Mouse (Mus musculus) forebrain, embryonic 14.5 days (tissue): ENCODE measurements around the gene Agtrap. TPM values are rescaled to one million over a fixed set of nuclear protein-coding genes. Genes with fewer than 3 reads are reported as not detected.
"Not testable (repeated sequence)": the region's sequence is repeated elsewhere in the genome, so short reads cannot be mapped to it uniquely, and the experiment has no call there.

Source experiments
- ATAC-seq: fragments of 200-750 bp; cut with Nextera tagmentation; 2 replicates; pipeline ENCODE4 v1.8.0; 2017; ENCODE audit warnings: mild to moderate bottlenecking, moderate library complexity
- DNase-seq: peaks from one replicate; pipeline ENCODE4 v3.0.0-alpha.2; 2015; ENCODE audit warnings: low spot score
- H3K27ac ChIP-seq: fragments of 300-500 bp; sonication (generic); 2 replicates; pipeline ENCODE4 v1.5.1; 2014; ENCODE audit warnings: low read depth, mild to moderate bottlenecking, control low read depth, low read length, moderate library complexity
- H3K27me3 ChIP-seq: fragments of 300-500 bp; sonication (generic); replicated peaks from 2 replicates; pipeline ENCODE4 v1.6.1; 2014; ENCODE audit warnings: low read length, control low read depth, mixed read lengths; ENCODE audit not compliant: control insufficient read depth, insufficient read depth
- H3K36me3 ChIP-seq: fragments of 300-500 bp; sonication (generic); 2 replicates; pipeline ENCODE4 v1.6.1; 2014; ENCODE audit warnings: low read length, control low read depth; ENCODE audit not compliant: control insufficient read depth, insufficient read depth
- H3K4me1 ChIP-seq: fragments of 300-500 bp; sonication (generic); 2 replicates; pipeline ENCODE4 v1.6.1; 2014; ENCODE audit warnings: antibody characterized with exemption, low read length, control low read depth; ENCODE audit not compliant: control insufficient read depth, insufficient read depth
- H3K4me2 ChIP-seq: fragments of 300-500 bp; sonication (generic); 2 replicates; pipeline ENCODE4 v1.6.1; 2014; ENCODE audit warnings: mild to moderate bottlenecking, control low read depth, low read length
- H3K4me3 ChIP-seq: fragments of 300-500 bp; sonication (generic); 2 replicates; pipeline ENCODE4 v1.5.1; 2014; ENCODE audit warnings: low read depth, low read length, control low read depth
- H3K9ac ChIP-seq: fragments of 300-500 bp; sonication (generic); 2 replicates; pipeline ENCODE4 v1.6.1; 2014; ENCODE audit warnings: mild to moderate bottlenecking, low read length, control low read depth, moderate library complexity
- H3K9me3 ChIP-seq: fragments of 300-500 bp; sonication (generic); replicated peaks from 2 replicates; pipeline ENCODE4 v1.6.1; 2016; ENCODE audit warnings: low read length, control low read depth, mixed read lengths; ENCODE audit not compliant: control insufficient read depth
- WGBS: fragments of 180-500 bp; shearing (Covaris S2); extraction: QIAGEN DNeasy Blood & Tissue Kit; methylation state at CpG from one replicate; pipeline ENCODE4 v1.1.7; 2014; 5-methylcytosine and 5-hydroxymethylcytosine counted together
- polyA plus RNA-seq: library from polyadenylated mRNA; unstranded; fragments of >200 nt; fragmentation: Nextera tagmentation; extraction: Ambion mirVana; gene quantifications from 2 replicates; pipeline ENCODE4 v1.2.1, GENCODE M21; 2014

Agtrap gene
- polyA plus RNA-seq, 1 experiment from 2014 or later = 5.7 TPM

- Histone ChIP-seq H3K4me2 (no peak overlapping the region), H3K4me3 (no peak overlapping the region), H3K27me3 (no peaks in the 10 kb centered on the region), H3K4me1 (no peaks in the 10 kb centered on the region), H3K9ac (no peak overlapping the region), H3K27ac (peak overlapping the region; percentile 33; the same call in 1 of the 2 replicates), H3K36me3 (peaks cover 89% of the 10 kb centered on the region), H3K9me3 (no peaks in the 10 kb centered on the region)
- ATAC-seq (peak; percentile 10; the same call in 1 of the 2 replicates), DNase-seq (no peak)
- 53% methylated on average over 2 of the region's 2 CpGs for WGBS
These were observed 34.9 kb downstream of the Agtrap start for GRCm38 (mm10) chr4:148052976-148053375.

DNA sequence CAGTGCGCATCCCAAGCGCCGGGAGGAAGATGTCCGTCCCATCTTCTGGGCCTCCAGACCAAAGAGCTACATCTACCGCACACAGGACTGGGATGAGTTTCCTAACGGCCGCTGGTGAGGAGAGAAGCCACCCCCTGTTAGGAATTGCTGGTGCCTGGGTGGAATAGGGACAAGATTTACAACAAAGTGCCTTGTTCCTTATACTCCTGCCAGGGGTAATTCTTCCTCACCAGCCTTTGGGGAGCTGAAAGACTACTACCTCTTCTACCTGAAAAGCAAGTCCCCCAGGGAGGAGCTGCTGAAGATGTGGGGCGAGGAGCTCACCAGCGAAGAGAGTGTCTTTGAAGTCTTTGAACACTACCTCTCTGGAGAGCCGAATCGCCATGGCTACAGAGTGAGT is 35.9 kb downstream of the Agtrap start:
- no peak overlapping the region for H3K27ac ChIP-seq
- no peak overlapping the region for H3K9ac ChIP-seq
- H3K36me3 ChIP-seq = peaks cover 82% of the 10 kb centered on the region
- H3K4me3 ChIP-seq = no peak overlapping the region
- H3K27me3 ChIP-seq = no peaks in the 10 kb centered on the region
- H3K9me3 ChIP-seq = no peaks in the 10 kb centered on the region
- DNase-seq (no peak), ATAC-seq (no peak)
- no peaks in the 10 kb centered on the region for H3K4me1 ChIP-seq
- WGBS = 83% methylated on average over 11 of the region's 11 CpGs
- H3K4me2 ChIP-seq = no peak overlapping the region

DNA sequence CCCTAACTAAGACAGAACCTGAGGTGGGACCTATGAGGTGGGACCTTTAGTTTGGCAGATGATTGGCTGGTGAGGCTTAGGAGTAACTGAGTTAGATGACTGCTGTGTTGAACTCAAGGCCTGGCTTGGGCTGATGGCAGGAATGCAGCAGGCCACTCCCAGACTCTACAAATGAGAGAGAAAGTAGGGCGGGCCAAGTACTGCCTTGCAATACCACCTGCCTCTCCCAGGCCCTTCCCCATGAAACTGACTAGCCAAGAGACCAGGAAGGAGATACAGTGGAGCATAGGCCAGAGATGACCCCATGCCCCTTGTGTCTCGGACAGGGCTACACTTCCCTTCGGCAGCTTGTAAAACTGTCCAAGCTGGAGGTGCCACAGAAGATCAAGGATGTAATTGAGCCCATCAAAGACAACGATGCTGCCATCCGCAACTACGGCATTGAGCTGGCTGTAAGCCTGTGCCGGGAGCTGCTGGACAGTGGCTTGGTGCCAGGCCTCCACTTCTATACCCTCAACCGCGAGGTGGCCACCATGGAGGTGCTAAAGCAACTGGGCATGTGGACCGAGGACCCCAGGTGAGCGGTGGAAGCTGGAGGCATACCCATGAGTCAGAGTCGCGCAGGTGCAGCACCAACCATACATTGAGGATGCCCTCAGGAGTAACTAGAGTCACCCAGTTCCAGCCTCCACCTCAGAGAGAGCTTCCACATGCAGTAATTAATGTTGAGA is 36.6 kb downstream of the Agtrap start:
- H3K4me1 ChIP-seq = no peaks in the 10 kb centered on the region; the same call in 1 of the 2 replicates
- H3K27me3 ChIP-seq = no peaks in the 10 kb centered on the region
- H3K9ac ChIP-seq = no peak overlapping the region
- H3K9me3 ChIP-seq = no peaks in the 10 kb centered on the region
- no peak overlapping the region for H3K4me3 ChIP-seq
- ATAC-seq (no peak), DNase-seq (no peak)
- no peak overlapping the region for H3K4me2 ChIP-seq
- H3K27ac ChIP-seq = no peak overlapping the region
- peaks cover 76% of the 10 kb centered on the region for H3K36me3 ChIP-seq
- WGBS = 94% methylated on average over 13 of the region's 13 CpGs

GRCm38 (mm10) chr4:148050396-148050914 is 37.4 kb downstream of the Agtrap start:
- WGBS = 97% methylated on average over 3 of the region's 3 CpGs
- not testable (repeated sequence) for H3K9me3 ChIP-seq, H3K9ac ChIP-seq, ATAC-seq, H3K4me1 ChIP-seq, H3K4me3 ChIP-seq, H3K27ac ChIP-seq, H3K4me2 ChIP-seq, H3K27me3 ChIP-seq, DNase-seq
- peaks cover 75% of the 10 kb centered on the region for H3K36me3 ChIP-seq

DNA sequence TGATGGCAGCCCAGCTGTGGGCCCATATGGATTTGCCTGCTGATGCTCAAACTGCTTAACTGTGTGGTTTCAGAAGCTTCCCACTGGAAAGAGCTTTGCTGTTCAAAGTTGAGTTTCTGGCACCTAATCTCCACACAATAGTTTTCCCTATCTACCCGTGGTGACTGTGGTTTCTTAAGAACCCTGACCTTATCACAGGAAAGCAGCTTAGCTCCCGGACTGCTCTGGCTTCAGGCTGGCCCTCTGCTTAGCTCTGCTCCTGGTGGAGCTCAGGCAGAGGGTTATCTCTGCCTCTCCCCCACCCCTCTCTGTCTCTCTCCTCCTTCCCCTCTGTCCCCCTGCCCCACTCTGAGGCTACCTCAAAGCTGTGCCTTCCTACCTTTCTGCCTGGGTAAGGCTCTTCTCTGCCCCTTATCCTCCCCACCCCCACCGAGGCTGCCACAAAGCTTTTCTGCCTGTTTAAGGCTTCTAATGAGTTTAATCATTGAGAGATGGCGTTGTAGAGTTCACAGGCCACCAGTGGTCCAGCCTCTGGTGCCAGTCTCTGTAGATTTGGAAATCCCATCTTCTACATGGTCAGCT is 41.3 kb downstream of the Agtrap start:
- H3K9me3 ChIP-seq = no peaks in the 10 kb centered on the region
- H3K9ac ChIP-seq = no peak overlapping the region
- 41% methylated on average over 4 of the region's 4 CpGs for WGBS
- no peaks in the 10 kb centered on the region; the same call in none of the 2 replicates for H3K4me1 ChIP-seq
- no peaks in the 10 kb centered on the region for H3K27me3 ChIP-seq
- no peak for DNase-seq
- H3K4me3 ChIP-seq = no peak overlapping the region
- H3K27ac ChIP-seq = no peak overlapping the region
- no peak for ATAC-seq
- H3K36me3 ChIP-seq = peaks cover 56% of the 10 kb centered on the region
- H3K4me2 ChIP-seq = no peak overlapping the region

DNA sequence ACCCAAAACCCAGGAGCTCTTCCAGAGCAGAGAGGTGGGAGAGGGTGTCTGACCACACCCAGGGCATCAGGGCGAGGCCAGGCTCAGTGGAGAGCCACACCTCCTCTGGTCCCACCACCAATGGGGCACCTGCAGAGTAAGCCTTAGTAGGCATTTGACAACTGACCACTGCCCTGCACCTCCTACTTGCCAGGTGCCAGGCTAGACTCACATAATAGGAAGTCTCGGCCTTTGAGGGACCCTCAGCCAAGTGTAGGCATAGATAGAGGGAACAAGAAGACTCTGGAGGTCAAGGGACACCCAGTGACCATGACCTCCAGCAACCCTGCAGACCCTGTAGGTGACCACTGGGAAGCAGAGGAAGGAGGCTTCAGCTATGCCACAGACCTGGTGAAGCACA is 43.7 kb downstream of the Agtrap start:
- 98% methylated on average over 2 of the region's 2 CpGs for WGBS
- peaks cover 38% of the 10 kb centered on the region for H3K36me3 ChIP-seq
- peaks cover 22% of the 10 kb centered on the region for H3K4me1 ChIP-seq
- H3K27ac ChIP-seq = no peak overlapping the region
- no peak overlapping the region for H3K4me3 ChIP-seq
- H3K9ac ChIP-seq = no peak overlapping the region
- H3K27me3 ChIP-seq = no peaks in the 10 kb centered on the region
- ATAC-seq = no peak
- H3K4me2 ChIP-seq = no peak overlapping the region
- H3K9me3 ChIP-seq = no peaks in the 10 kb centered on the region
- DNase-seq = no peak

GRCm38 (mm10) chr4:148043327-148043726 is 44.5 kb downstream of the Agtrap start:
- H3K27me3 ChIP-seq, H3K27ac ChIP-seq, DNase-seq, ATAC-seq, H3K4me2 ChIP-seq, H3K9ac ChIP-seq, H3K9me3 ChIP-seq, H3K4me3 ChIP-seq: not testable (repeated sequence)
- WGBS = 80% methylated on average over 7 of the region's 8 CpGs
- H3K4me1 ChIP-seq = peaks cover 22% of the 10 kb centered on the region
- peaks cover 34% of the 10 kb centered on the region for H3K36me3 ChIP-seq

GRCm38 (mm10) chr4:148041611-148042191 is 46.1 kb downstream of the Agtrap start:
- peak overlapping the region; percentile 34 for H3K4me3 ChIP-seq
- H3K27me3 ChIP-seq = no peaks in the 10 kb centered on the region
- peaks cover 27% of the 10 kb centered on the region for H3K36me3 ChIP-seq
- no peak for ATAC-seq
- H3K9ac ChIP-seq = peak overlapping the region; percentile 63
- peaks cover 28% of the 10 kb centered on the region for H3K4me1 ChIP-seq
- H3K27ac ChIP-seq = 0 out of 2 replicates have a peak overlapping the region, but pooled peaks have one; percentile 15
- H3K9me3 ChIP-seq = no peaks in the 10 kb centered on the region
- peak overlapping the region; percentile 88 for H3K4me2 ChIP-seq
- DNase-seq = no peak
- 4% methylated on average over 16 of the region's 16 CpGs for WGBS
